8 mouse cellular contexts compared by ENCODE assay signal in genomic region chr3:89861070-89861469, GRCm38 (mm10). TPM values are rescaled to one million over a fixed set of nuclear protein-coding genes. Genes with fewer than 3 reads are reported as not detected.
DNase-seq lines count a peak whose midpoint lies in the region; ATAC-seq and TF ChIP-seq lines count a peak whose summit lies in the region.

No protein-coding gene starts in this region.

- WGBS in hindbrain, embryonic 16.5 days = 16% methylated on average over 4 of the region's 4 CpGs
- 25% methylated on average over 4 of the region's 4 CpGs for WGBS in limb, embryonic 13.5 days

- intact Hi-C loops in gastrocnemius, adult 2 months (cut with DNase I) = no loop called here

- peak; percentile 57 to 68 for DNase-seq in cerebellum, postnatal 14 days
- no peak for DNase-seq in cerebellum, adult 8-10 months
- DNase-seq in adrenal gland, adult 2 months = peak; percentile 90
- peak; percentile 88 for DNase-seq in gastrocnemius, adult 2 months
- peak; percentile 46 for DNase-seq in naive thymus-derived CD4-positive, alpha-beta T cell, adult 2 months (ENCODE audit: low read depth)
- DNase-seq in urinary bladder, postnatal 4 days (ENCODE audit: low spot score in 2 of 2) = peak; percentile 70 to 79

- 0 out of 2 replicates have a peak overlapping the region, but pooled peaks have one; percentile 10 for H3K9ac ChIP-seq in hindbrain, embryonic 16.5 days (ENCODE audit: low read depth, low read length)
- H3K9ac ChIP-seq in limb, embryonic 13.5 days = peak overlapping the region; percentile 39; the same call in 1 of the 2 replicates

- H3K4me1 ChIP-seq in hindbrain, embryonic 16.5 days (ENCODE audit: control insufficient read depth, insufficient read depth, low read depth, low read length) = peaks cover 8% of the 10 kb centered on the region
- H3K4me1 ChIP-seq in limb, embryonic 13.5 days = peaks cover 16% of the 10 kb centered on the region

- no peaks in the 10 kb centered on the region for H3K9me3 ChIP-seq in hindbrain, embryonic 16.5 days (ENCODE audit: control insufficient read depth, low read length)
- no peaks in the 10 kb centered on the region; the same call in 1 of the 2 replicates for H3K9me3 ChIP-seq in limb, embryonic 13.5 days

- ATAC-seq in hindbrain, embryonic 16.5 days = peak; percentile 70; the same call in 1 of the 2 replicates
- ATAC-seq in limb, embryonic 13.5 days (ENCODE audit: low FRiP score, low read depth) = no peak; the same call in 1 of the 2 replicates

- no peak for TF ChIP-seq CTCF in gastrocnemius, adult 2 months (IDR thresholded peaks at IDR 0.05)

- H3K27ac ChIP-seq in gastrocnemius, adult 2 months = peak overlapping the region; percentile 73
- H3K27ac ChIP-seq in hindbrain, embryonic 16.5 days (ENCODE audit: low read depth, low read length) = no peak overlapping the region
- no peak overlapping the region for H3K27ac ChIP-seq in limb, embryonic 13.5 days

- no peak overlapping the region for H3K4me2 ChIP-seq in hindbrain, embryonic 16.5 days (ENCODE audit: low read length)
- no peak overlapping the region for H3K4me2 ChIP-seq in limb, embryonic 13.5 days (replicated peaks)

- H3K4me3 ChIP-seq in gastrocnemius, adult 2 months = 0 out of 2 replicates have a peak overlapping the region, but pooled peaks have one; percentile 7
- H3K4me3 ChIP-seq in hindbrain, embryonic 16.5 days (ENCODE audit: low read length) = no peak overlapping the region
- no peak overlapping the region for H3K4me3 ChIP-seq in limb, embryonic 13.5 days

- no peaks in the 10 kb centered on the region for H3K36me3 ChIP-seq in hindbrain, embryonic 16.5 days (ENCODE audit: control insufficient read depth, insufficient read depth, low read length)
- H3K36me3 ChIP-seq in limb, embryonic 13.5 days = no peaks in the 10 kb centered on the region

- H3K27me3 ChIP-seq in hindbrain, embryonic 16.5 days (replicated peaks; ENCODE audit: control insufficient read depth, insufficient read depth, low read length) = no peaks in the 10 kb centered on the region
- H3K27me3 ChIP-seq in limb, embryonic 13.5 days = no peaks in the 10 kb centered on the region

RNA-seq across cellular contexts. Expression of gene She, which starts 29.9 kb away (rescaled TPM):
- total RNA-seq in adrenal gland, adult 2 months (2021) = 10 to 100 TPM in 1 of 2 experiments, 1 to 10 TPM in 1; 5.8 to 11.3 TPM
- 2.8 and 4.0 TPM in 2 replicates for polyA plus RNA-seq in adrenal gland, adult 2 months (2012; rRNA removed)
- 1 to 10 TPM; 4.1 to 5.1 TPM for total RNA-seq in gastrocnemius, adult 2 months (2021)
- 1.2 and 1.4 TPM in 2 replicates for polyA plus RNA-seq in hindbrain, embryonic 16.5 days (2015; fragmentation: Nextera tagmentation; extraction: Ambion mirVana)
- 3.1 and 3.6 TPM in 2 replicates for polyA plus RNA-seq in limb, embryonic 13.5 days (2015; fragmentation: Nextera tagmentation; extraction: Ambion mirVana)

RNA-seq across cellular contexts. Expression of gene Il6ra, which starts 51.9 kb away (rescaled TPM):
- total RNA-seq in adrenal gland, adult 2 months (2021) = 10 to 100 TPM in 1 of 2 experiments, 1 to 10 TPM in 1; 7.9 to 11.5 TPM
- polyA plus RNA-seq in adrenal gland, adult 2 months (2012; rRNA removed) = 5.2 and 5.3 TPM in 2 replicates
- total RNA-seq in gastrocnemius, adult 2 months (2021) = 1 to 10 TPM; 4.3 to 6.4 TPM
- polyA plus RNA-seq in hindbrain, embryonic 16.5 days (2015; fragmentation: Nextera tagmentation; extraction: Ambion mirVana) = 1.1 and 1.2 TPM in 2 replicates
- polyA plus RNA-seq in limb, embryonic 13.5 days (2015; fragmentation: Nextera tagmentation; extraction: Ambion mirVana) = 0.96 and 1.2 TPM in 2 replicates
